Mouse (Mus musculus) B cell, adult 2 months (primary cell): ENCODE measurements around the gene Maml2.

Experiments used
- DNase-seq, 2 experiments: peaks; one replicate each; pipeline ENCODE4 v3.0.0; 2022

Maml2 gene

GRCm38 (mm10) chr9:13454651-13455123 is 156.9 kb downstream of the Maml2 start:
- DNase-seq: no peak

- no peak for DNase-seq
Measured at GRCm38 (mm10) chr9:13455231-13455630, 157.5 kb downstream of the Maml2 start.

- DNase-seq: no peak
Measured at GRCm38 (mm10) chr9:13457774-13458173, 160.0 kb downstream of the Maml2 start.

GRCm38 (mm10) chr9:13459371-13459770 is 161.6 kb downstream of the Maml2 start:
- DNase-seq: no peak

GRCm38 (mm10) chr9:13460012-13460411 is 162.3 kb downstream of the Maml2 start:
- DNase-seq: no peak

- no peak for DNase-seq
Measured at GRCm38 (mm10) chr9:13460926-13461325, 163.2 kb downstream of the Maml2 start.

- DNase-seq: no peak
Measured at GRCm38 (mm10) chr9:13465358-13466020, 167.7 kb downstream of the Maml2 start.

GRCm38 (mm10) chr9:13466351-13466750 is 168.6 kb downstream of the Maml2 start:
- DNase-seq: peak; percentile 74 to 77

- DNase-seq: peak; percentile 62 to 70
Measured at GRCm38 (mm10) chr9:13466816-13467215, 169.1 kb downstream of the Maml2 start.

- peak in 1 of 2 experiments; percentile 29 for DNase-seq
Measured at GRCm38 (mm10) chr9:13467745-13468144, 170.0 kb downstream of the Maml2 start.

- DNase-seq: peak; percentile 49 to 53
Measured at GRCm38 (mm10) chr9:13468778-13469177, 171.0 kb downstream of the Maml2 start.

- peak; percentile 55 to 60 for DNase-seq
Measured at GRCm38 (mm10) chr9:13470013-13470412, 172.3 kb downstream of the Maml2 start.

- no peak for DNase-seq
Measured at GRCm38 (mm10) chr9:13474951-13475350, 177.2 kb downstream of the Maml2 start.

GRCm38 (mm10) chr9:13479275-13479674 is 181.5 kb downstream of the Maml2 start:
- DNase-seq: no peak

GRCm38 (mm10) chr9:13483199-13484068 is 185.7 kb downstream of the Maml2 start:
- DNase-seq: no peak

- DNase-seq: no peak
Measured at GRCm38 (mm10) chr9:13484267-13485240, 186.8 kb downstream of the Maml2 start.

- no peak for DNase-seq
Measured at GRCm38 (mm10) chr9:13485914-13486313, 188.2 kb downstream of the Maml2 start.

GRCm38 (mm10) chr9:13491107-13491506 is 193.3 kb downstream of the Maml2 start:
- DNase-seq: no peak

- DNase-seq: no peak
Measured at GRCm38 (mm10) chr9:13491854-13492620, 194.3 kb downstream of the Maml2 start.

GRCm38 (mm10) chr9:13492807-13493206 is 195.1 kb downstream of the Maml2 start:
- DNase-seq: no peak

GRCm38 (mm10) chr9:13493746-13494145 is 196.0 kb downstream of the Maml2 start:
- no peak for DNase-seq

- no peak for DNase-seq
Measured at GRCm38 (mm10) chr9:13495530-13495929, 197.8 kb downstream of the Maml2 start.
